ENCODE assay signal across 12 mouse cellular contexts in the genomic region with DNA sequence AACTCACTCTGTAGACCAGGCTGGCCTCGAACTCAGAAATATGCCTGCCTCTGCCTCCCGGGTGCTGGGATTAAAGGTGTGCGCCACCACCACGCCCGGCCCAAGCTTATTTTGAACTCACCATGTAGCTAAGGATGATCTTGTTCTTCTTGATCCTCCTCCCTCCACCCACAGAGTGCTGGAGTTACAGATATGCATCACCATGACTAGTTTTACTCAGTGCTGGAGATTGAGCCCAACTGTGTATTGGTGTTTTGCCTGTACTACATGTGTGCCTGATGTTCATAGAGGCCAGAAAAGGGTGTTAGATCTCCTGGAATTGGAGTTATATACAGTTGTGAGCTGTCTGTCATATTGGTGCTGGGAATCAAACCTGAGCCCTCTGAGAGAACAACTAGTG. TPM values are rescaled to one million over a fixed set of nuclear protein-coding genes. Genes with fewer than 3 reads are reported as not detected.
DNase-seq lines count a peak whose midpoint lies in the region; ATAC-seq and TF ChIP-seq lines count a peak whose summit lies in the region.
"Had no signal": no experiment of that assay in that cellular context is flagged by ENCODE, and none has a peak within 500 bp of the region (broad histone marks: within the 10 kb centered on the region; RNA-seq: fewer than 3 reads in every experiment).

No protein-coding gene starts in this region.

- TF ChIP-seq CTCF in spleen, adult 2 months (IDR thresholded peaks at IDR 0.05; ENCODE audit: extremely low read depth, insufficient read depth, insufficient read length, insufficient replicate concordance): no peak

- no peak for ATAC-seq in heart, embryonic 16.5 days (replicated peaks; ENCODE audit: extremely low read depth, insufficient read depth, low FRiP score)
- no peak for ATAC-seq in liver, embryonic 12.5 days
- no peak for ATAC-seq in erythroblast, adult 5-6 weeks (replicated peaks; ENCODE audit: low FRiP score, poor library complexity, severe bottlenecking)

- no peaks in the 10 kb centered on the region for H3K9me3 ChIP-seq in heart, embryonic 16.5 days (replicated peaks; ENCODE audit: control insufficient read depth, low read length)
- H3K9me3 ChIP-seq in liver, embryonic 12.5 days (replicated peaks): no peaks in the 10 kb centered on the region
- H3K9me3 ChIP-seq: forebrain, embryonic 10.5 days had no signal

- TF ChIP-seq POLR2A in spleen, adult 2 months (IDR thresholded peaks at IDR 0.05; ENCODE audit: low read depth, low read length): no peak

- H3K4me3 ChIP-seq in heart, embryonic 16.5 days (ENCODE audit: low read length): no peak overlapping the region
- no peak overlapping the region for H3K4me3 ChIP-seq in spleen, adult 2 months (ENCODE audit: extremely low read depth, insufficient read depth, insufficient read length)
- no peak overlapping the region for H3K4me3 ChIP-seq in liver, embryonic 12.5 days
- H3K4me3 ChIP-seq: forebrain, embryonic 10.5 days had no signal

- DNase-seq in heart, postnatal 14 days: no peak
- no peak for DNase-seq in spleen, adult 2 months (ENCODE audit: low read depth in 1 of 2, low spot score in 2 of 2)
- no peak for DNase-seq in spleen, postnatal 4 days (ENCODE audit: low spot score in 2 of 2)
- no peak for DNase-seq in cerebellum, postnatal 25 days

- peaks cover 36% of the 10 kb centered on the region for H3K36me3 ChIP-seq in heart, embryonic 16.5 days (ENCODE audit: control insufficient read depth, insufficient read depth)
- H3K36me3 ChIP-seq in spleen, adult 2 months (ENCODE audit: control insufficient read depth, insufficient read depth, low read length): peaks cover 25% of the 10 kb centered on the region
- peaks cover 36% of the 10 kb centered on the region for H3K36me3 ChIP-seq in liver, embryonic 12.5 days

- H3K9ac ChIP-seq in heart, embryonic 16.5 days (ENCODE audit: low read length): no peak overlapping the region
- H3K9ac ChIP-seq in liver, embryonic 12.5 days: no peak overlapping the region

- intact Hi-C loops in heart, postnatal 14 days (cut with DNase I): no loop called here

- H3K27ac ChIP-seq in heart, embryonic 16.5 days (ENCODE audit: low read length): peak overlapping the region; percentile 66
- H3K27ac ChIP-seq in spleen, adult 2 months (ENCODE audit: insufficient read depth, low read length): peak overlapping the region; percentile 95
- peak overlapping the region; percentile 59; the same call in 1 of the 2 replicates for H3K27ac ChIP-seq in liver, embryonic 12.5 days
- H3K27ac ChIP-seq: forebrain, embryonic 10.5 days had no signal

- H3K4me2 ChIP-seq in heart, embryonic 16.5 days (ENCODE audit: low read depth, low read length): 0 out of 2 replicates have a peak overlapping the region, but pooled peaks have one; percentile 1
- no peak overlapping the region for H3K4me2 ChIP-seq in liver, embryonic 12.5 days

- WGBS in heart, embryonic 16.5 days: 96% methylated on average over 5 of the region's 5 CpGs
- WGBS in spleen, adult 2 months: 82% methylated on average over 5 of the region's 5 CpGs
- WGBS in liver, embryonic 12.5 days (ENCODE audit: insufficient replicate concordance): 53% methylated on average over 5 of the region's 5 CpGs

- no peaks in the 10 kb centered on the region for H3K27me3 ChIP-seq in heart, embryonic 16.5 days (ENCODE audit: control insufficient read depth, insufficient read depth, low read length)
- H3K27me3 ChIP-seq in spleen, adult 2 months (ENCODE audit: control insufficient read depth, insufficient read depth, low read length): no peaks in the 10 kb centered on the region
- H3K27me3 ChIP-seq in liver, embryonic 12.5 days (replicated peaks): no peaks in the 10 kb centered on the region

- H3K4me1 ChIP-seq in heart, embryonic 16.5 days (ENCODE audit: control insufficient read depth, insufficient read depth, low read length): no peaks in the 10 kb centered on the region
- H3K4me1 ChIP-seq in spleen, adult 2 months (ENCODE audit: control insufficient read depth, insufficient read depth, insufficient read length): peaks cover 13% of the 10 kb centered on the region
- peaks cover 11% of the 10 kb centered on the region for H3K4me1 ChIP-seq in liver, embryonic 12.5 days
- H3K4me1 ChIP-seq: forebrain, embryonic 10.5 days had no signal

RNA-seq across cellular contexts. Expression of a gene that starts 37.8 kb away (rescaled TPM):
- 17.6 and 21.7 TPM in 2 replicates for polyA plus RNA-seq in heart, embryonic 16.5 days (2015; fragmentation: Nextera tagmentation; extraction: Ambion mirVana)
- 10 to 100 TPM; 45.9 to 47.1 TPM for total RNA-seq in heart, postnatal 14 days (2021)
- polyA plus RNA-seq in spleen, adult 2 months (2012; rRNA removed): 34.1 and 37.1 TPM in 2 replicates
- polyA plus RNA-seq in liver, embryonic 12.5 days (2016; fragmentation: Nextera tagmentation; extraction: Ambion mirVana): 9.7 and 11.2 TPM in 2 replicates
- 2.9 and 6.3 TPM in 2 replicates for total RNA-seq in erythroblast, adult 5-6 weeks (2015; ENCODE audit: low replicate concordance)
- 5.2 and 11.7 TPM in 2 replicates for total RNA-seq in erythroblast, adult 5-6 weeks (2017; ENCODE audit: low replicate concordance)

RNA-seq across cellular contexts. Expression of a gene that starts 38.4 kb away (rescaled TPM):
- polyA plus RNA-seq in heart, embryonic 16.5 days (2015; fragmentation: Nextera tagmentation; extraction: Ambion mirVana): not detected in 2 replicates
- not detected for total RNA-seq in heart, postnatal 14 days (2021)
- polyA plus RNA-seq in spleen, adult 2 months (2012; rRNA removed): 0.72 TPM in 1 of 2 replicates, not detected in the other
- not detected in 2 replicates for polyA plus RNA-seq in liver, embryonic 12.5 days (2016; fragmentation: Nextera tagmentation; extraction: Ambion mirVana)
- total RNA-seq in erythroblast, adult 5-6 weeks (2015; ENCODE audit: low replicate concordance): not detected in 2 replicates
- not detected in 2 replicates for total RNA-seq in erythroblast, adult 5-6 weeks (2017; ENCODE audit: low replicate concordance)
- total RNA-seq: gastrocnemius, postnatal 25 days; left cerebral cortex, postnatal 25 days had no signal
- polyA plus RNA-seq: neural tube, embryonic 11.5 days; stomach, embryonic 14.5 days had no signal

RNA-seq across cellular contexts. Expression of a gene that starts 38.4 kb away (rescaled TPM):
- 95.5 and 107 TPM in 2 replicates for polyA plus RNA-seq in heart, embryonic 16.5 days (2015; fragmentation: Nextera tagmentation; extraction: Ambion mirVana)
- total RNA-seq in heart, postnatal 14 days (2021): 10 to 100 TPM in 1 of 2 experiments, 1 to 10 TPM in 1; 9.7 to 19.3 TPM
- polyA plus RNA-seq in spleen, adult 2 months (2012; rRNA removed): 305 and 309 TPM in 2 replicates
- 109 and 112 TPM in 2 replicates for polyA plus RNA-seq in liver, embryonic 12.5 days (2016; fragmentation: Nextera tagmentation; extraction: Ambion mirVana)
- 43.2 and 53.5 TPM in 2 replicates for total RNA-seq in erythroblast, adult 5-6 weeks (2015; ENCODE audit: low replicate concordance)
- 7.4 and 14.3 TPM in 2 replicates for total RNA-seq in erythroblast, adult 5-6 weeks (2017; ENCODE audit: low replicate concordance)

RNA-seq across cellular contexts. Expression of a gene that starts 56.4 kb away (rescaled TPM):
- 13.0 and 15.6 TPM in 2 replicates for polyA plus RNA-seq in heart, embryonic 16.5 days (2015; fragmentation: Nextera tagmentation; extraction: Ambion mirVana)
- total RNA-seq in heart, postnatal 14 days (2021): 10 to 100 TPM; 51.2 to 59.8 TPM
- 6.1 and 7.6 TPM in 2 replicates for polyA plus RNA-seq in spleen, adult 2 months (2012; rRNA removed)
- 9.6 and 10.6 TPM in 2 replicates for polyA plus RNA-seq in liver, embryonic 12.5 days (2016; fragmentation: Nextera tagmentation; extraction: Ambion mirVana)
- 1.2 and 1.9 TPM in 2 replicates for total RNA-seq in erythroblast, adult 5-6 weeks (2015; ENCODE audit: low replicate concordance)
- total RNA-seq in erythroblast, adult 5-6 weeks (2017; ENCODE audit: low replicate concordance): 0.17 and 8.5 TPM in 2 replicates
